Mouse (Mus musculus): Measurements from ENCODE around the gene Farsb. TPM values are rescaled to one million over a fixed set of nuclear protein-coding genes. Genes with fewer than 3 reads are reported as not detected.
"Not testable (repeated sequence)": the region's sequence is repeated elsewhere in the genome, so short reads cannot be mapped to it uniquely, and the experiment has no call there.

The Farsb gene
- total RNA-seq (2021): 10 to 100 TPM; 90.1 to 94.8 TPM

- DNase-seq: peak; percentile 92
- intact Hi-C loops (cut with DNase I): no loop called here
These were observed at the start of gene Farsb for GRCm38 (mm10) chr1:78488752-78489492. TSS of gene Farsb (minus strand) at chr1:78488897.

- DNase-seq: no peak
- intact Hi-C loops (cut with DNase I): loop anchor here (10.0 kb wide), 2 partner anchors 126 to 1106 kb away; no protein-coding TSS in a partner anchor
These were observed 49.7 kb upstream of the Farsb start for GRCm38 (mm10) chr1:78538396-78538795.

- intact Hi-C loops (cut with DNase I): loop anchor here (10.0 kb wide), 2 partner anchors 127 to 1107 kb away; no protein-coding TSS in a partner anchor
- peak; percentile 65 for DNase-seq
These were observed 48.9 kb upstream of the Farsb start for GRCm38 (mm10) chr1:78537494-78538010.

- intact Hi-C loops (cut with DNase I): loop anchor here (10.0 kb wide), 2 partner anchors 128 to 1108 kb away; no protein-coding TSS in a partner anchor
- peak; percentile 80 for DNase-seq
These were observed 47.8 kb upstream of the Farsb start for GRCm38 (mm10) chr1:78536310-78537164.

GRCm38 (mm10) chr1:78534428-78535150 lies 45.9 kb upstream of the Farsb start:
- no peak for DNase-seq
- intact Hi-C loops (cut with DNase I): loop anchor here (10.0 kb wide), 2 partner anchors 130 to 1110 kb away; no protein-coding TSS in a partner anchor

- peak; percentile 23 for DNase-seq
- intact Hi-C loops (cut with DNase I): loop anchor here (10.0 kb wide), 2 partner anchors 133 to 1113 kb away; no protein-coding TSS in a partner anchor
These were observed 43.6 kb upstream of the Farsb start for GRCm38 (mm10) chr1:78532184-78532800.

- intact Hi-C loops (cut with DNase I): loop anchor here (10.0 kb wide), 2 partner anchors 134 to 1114 kb away; no protein-coding TSS in a partner anchor
- no peak for DNase-seq
These were observed 42.0 kb upstream of the Farsb start for GRCm38 (mm10) chr1:78530500-78531215.

- no peak for DNase-seq
- intact Hi-C loops (cut with DNase I): no loop called here
These were observed 40.3 kb upstream of the Farsb start for GRCm38 (mm10) chr1:78529011-78529410.

- no peak for DNase-seq
- intact Hi-C loops (cut with DNase I): no loop called here
These were observed 39.7 kb upstream of the Farsb start for GRCm38 (mm10) chr1:78528356-78528755.

- peak; percentile 66 for DNase-seq
- intact Hi-C loops (cut with DNase I): no loop called here
These were observed 36.6 kb upstream of the Farsb start for GRCm38 (mm10) chr1:78525189-78525886.

- DNase-seq: no peak
- intact Hi-C loops (cut with DNase I): no loop called here
These were observed 30.2 kb upstream of the Farsb start for GRCm38 (mm10) chr1:78518907-78519306.

GRCm38 (mm10) chr1:78512756-78513155 lies 24.1 kb upstream of the Farsb start:
- intact Hi-C loops (cut with DNase I): no loop called here
- no peak for DNase-seq

- intact Hi-C loops (cut with DNase I): no loop called here
- peak; percentile 38 for DNase-seq
These were observed 23.0 kb upstream of the Farsb start, which contains the start of gene BC035947 for GRCm38 (mm10) chr1:78511621-78512160. TSS of gene BC035947 (minus strand) at chr1:78512158.

- no peak for DNase-seq
- intact Hi-C loops (cut with DNase I): no loop called here
These were observed 22.2 kb upstream of the Farsb start, which contains the start of gene Mogat1 for GRCm38 (mm10) chr1:78510862-78511261. TSS of gene Mogat1 (plus strand) at chr1:78510991.

GRCm38 (mm10) chr1:78507137-78507536 lies 18.4 kb upstream of the Farsb start:
- DNase-seq: no peak
- intact Hi-C loops (cut with DNase I): no loop called here

- no peak for DNase-seq
- intact Hi-C loops (cut with DNase I): no loop called here
These were observed 13.8 kb upstream of the Farsb start for GRCm38 (mm10) chr1:78502527-78502926.

GRCm38 (mm10) chr1:78501856-78502255 lies 13.2 kb upstream of the Farsb start:
- intact Hi-C loops (cut with DNase I); DNase-seq: not testable (repeated sequence)

- intact Hi-C loops (cut with DNase I): no loop called here
These were observed 12.3 kb upstream of the Farsb start for GRCm38 (mm10) chr1:78501036-78501435.

More at GRCm38 (mm10) chr1:78501036-78501435, 12.3 kb upstream of the Farsb start:
- DNase-seq: no peak

Data from left cerebral cortex, postnatal 4 days (tissue).